Comparison of ENCODE assay signal across 20 mouse cellular contexts in genomic region chr6:97356612-97357011, GRCm38 (mm10).
DNase-seq lines count a peak whose midpoint lies in the region; ATAC-seq and TF ChIP-seq lines count a peak whose summit lies in the region.
"Had no signal": no experiment of that assay in that cellular context is flagged by ENCODE, and none has a peak within 500 bp of the region (broad histone marks: within the 10 kb centered on the region; RNA-seq: fewer than 3 reads in every experiment).

No protein-coding gene starts in this region.

- DNase-seq in heart, adult 11 months = peak; percentile 81
- DNase-seq in heart, adult 2 months = no peak
- peak; percentile 49 for DNase-seq in kidney, postnatal 0 days (ENCODE audit: low spot score)
- DNase-seq in kidney, postnatal 25 days = no peak
- peak; percentile 38 for DNase-seq in embryo, embryonic 10.5 days (ENCODE audit: low spot score)
- peak; percentile 46 for DNase-seq in lung, postnatal 36 days
- DNase-seq in urinary bladder, postnatal 4 days (ENCODE audit: low spot score in 2 of 2) = no peak
- DNase-seq: adrenal gland, postnatal 36 days; cerebellum, adult 9-11 months; gastrocnemius, postnatal 10 days; kidney, postnatal 10 days; thymus, adult 18-20 months; thymus, postnatal 4 days had no signal

- H3K9me3 ChIP-seq in kidney, postnatal 0 days (replicated peaks; ENCODE audit: low read length) = no peaks in the 10 kb centered on the region
- H3K9me3 ChIP-seq: embryonic facial prominence, embryonic 15.5 days; forebrain, embryonic 15.5 days; neural tube, embryonic 15.5 days had no signal

- ATAC-seq in kidney, postnatal 0 days (replicated peaks; ENCODE audit: low FRiP score, low read depth) = no peak; the same call in 1 of the 2 replicates
- ATAC-seq: CD4-positive, CD25-positive, alpha-beta regulatory T cell, adult 4 months; forebrain, embryonic 15.5 days; hindbrain, postnatal 0 days; intestine, embryonic 16.5 days had no signal

- no peak for TF ChIP-seq EP300 in heart, adult 2 months (IDR thresholded peaks at IDR 0.05; ENCODE audit: insufficient read depth, low read depth, low read length)

- no peaks in the 10 kb centered on the region for H3K27me3 ChIP-seq in heart, adult 2 months (ENCODE audit: control insufficient read depth, insufficient read depth, low read length)
- no peaks in the 10 kb centered on the region for H3K27me3 ChIP-seq in kidney, postnatal 0 days (ENCODE audit: insufficient read depth, low read length)
- H3K27me3 ChIP-seq: embryonic facial prominence, embryonic 15.5 days; forebrain, embryonic 15.5 days; neural tube, embryonic 15.5 days had no signal

- H3K4me3 ChIP-seq in heart, adult 2 months = no peak overlapping the region
- H3K4me3 ChIP-seq in kidney, postnatal 0 days (replicated peaks; ENCODE audit: low read depth, low read length) = no peak overlapping the region
- H3K4me3 ChIP-seq: embryonic facial prominence, embryonic 15.5 days; forebrain, embryonic 15.5 days; midbrain, embryonic 12.5 days; neural tube, embryonic 15.5 days had no signal

- H3K36me3 ChIP-seq in heart, adult 2 months (ENCODE audit: control insufficient read depth, insufficient read depth, low read length) = no peaks in the 10 kb centered on the region
- no peaks in the 10 kb centered on the region for H3K36me3 ChIP-seq in kidney, postnatal 0 days (ENCODE audit: insufficient read depth, low read length)
- H3K36me3 ChIP-seq: embryonic facial prominence, embryonic 15.5 days; forebrain, embryonic 15.5 days; midbrain, embryonic 12.5 days; neural tube, embryonic 15.5 days had no signal

- no peak overlapping the region for H3K4me2 ChIP-seq in kidney, postnatal 0 days (ENCODE audit: low read length)
- H3K4me2 ChIP-seq: embryonic facial prominence, embryonic 15.5 days; forebrain, embryonic 15.5 days; midbrain, embryonic 12.5 days; neural tube, embryonic 15.5 days had no signal

- H3K9ac ChIP-seq in heart, adult 2 months (ENCODE audit: low read depth, low read length) = no peak overlapping the region
- no peak overlapping the region for H3K9ac ChIP-seq in kidney, postnatal 0 days (ENCODE audit: low read depth, low read length)
- H3K9ac ChIP-seq: embryonic facial prominence, embryonic 15.5 days; forebrain, embryonic 15.5 days; midbrain, embryonic 12.5 days; neural tube, embryonic 15.5 days had no signal

- intact Hi-C loops in heart, adult 2 months (cut with DNase I) = no loop called here

- TF ChIP-seq POLR2A in heart, adult 2 months (IDR thresholded peaks at IDR 0.05; ENCODE audit: insufficient read depth, low read depth, low read length) = no peak

- H3K79me2 ChIP-seq in heart, adult 2 months (replicated peaks; ENCODE audit: control insufficient read depth, insufficient read depth, low read length) = no peaks in the 10 kb centered on the region

- no peak overlapping the region for H3K27ac ChIP-seq in heart, adult 2 months
- H3K27ac ChIP-seq in kidney, postnatal 0 days = no peak overlapping the region
- H3K27ac ChIP-seq: embryonic facial prominence, embryonic 15.5 days; forebrain, embryonic 15.5 days; hindbrain, postnatal 0 days; midbrain, embryonic 12.5 days; neural tube, embryonic 15.5 days had no signal

- no peak for TF ChIP-seq CTCF in heart, adult 2 months (IDR thresholded peaks at IDR 0.05)
- TF ChIP-seq CTCF in kidney, postnatal 0 days (IDR thresholded peaks at IDR 0.05; ENCODE audit: low read depth) = no peak

- 86% methylated on average over 7 of the region's 7 CpGs for WGBS in heart, adult 2 months
- WGBS in kidney, postnatal 0 days = 49% methylated on average over 7 of the region's 7 CpGs

- no peaks in the 10 kb centered on the region; the same call in 1 of the 2 replicates for H3K4me1 ChIP-seq in heart, adult 2 months (ENCODE audit: control insufficient read depth, insufficient read depth, low read length)
- peaks cover 9% of the 10 kb centered on the region; the same call in 1 of the 2 replicates for H3K4me1 ChIP-seq in kidney, postnatal 0 days (replicated peaks; ENCODE audit: insufficient read depth, low read length)

Comparison
In these comparisons a context has a peak if more than half of its experiments do, and no peak if none do; other contexts are left out.
1. DNase-seq: peak in heart, adult 11 months (single experiment), kidney, postnatal 0 days (single experiment), embryo, embryonic 10.5 days (single experiment) and lung, postnatal 36 days (single experiment); none in heart, adult 2 months (0 of 2), kidney, postnatal 25 days (0 of 2) and urinary bladder, postnatal 4 days (0 of 2).